Mouse (Mus musculus): ENCODE results near the gene Cxcl16. TPM values are rescaled to one million over a fixed set of nuclear protein-coding genes. Genes with fewer than 3 reads are reported as not detected.
A peak's percentile ranks its signal among the peaks of the same experiment; 100 is the strongest.

The Cxcl16 gene
- polyA plus RNA-seq, 1 experiment, result 2.6 TPM

- H3K4me1 ChIP-seq (ENCODE audit: control insufficient read depth, insufficient read depth, low read length), result no peaks in the 10 kb centered on the region
- WGBS, result 81% methylated on average over 5 of the region's 5 CpGs
These were observed 8.3 kb upstream of the Cxcl16 start for GRCm38 (mm10) chr11:70467902-70468619.

DNA sequence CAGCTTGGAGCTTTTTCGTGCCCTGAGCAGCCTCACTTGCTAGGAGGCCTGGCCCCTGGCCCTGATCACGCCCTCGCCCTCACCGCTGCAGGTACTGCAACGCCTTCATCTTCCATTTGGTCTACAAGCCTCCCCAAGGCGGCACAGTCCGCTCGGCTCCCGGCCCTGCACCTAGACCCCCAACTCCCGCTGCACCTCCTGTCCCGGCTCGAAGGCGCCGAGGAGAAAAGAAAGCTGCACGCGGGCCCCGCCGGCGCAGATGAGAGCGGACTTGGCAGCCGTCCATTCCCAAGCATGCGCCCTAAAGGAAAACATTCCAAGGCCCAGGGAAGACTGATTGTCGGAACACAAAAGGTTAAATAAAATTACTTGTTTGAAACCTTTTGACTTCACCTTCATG is 6.0 kb upstream of the Cxcl16 start:
- DNase-seq, result peak; percentile 19 to 35
- H3K27me3 ChIP-seq (ENCODE audit: control insufficient read depth, insufficient read depth, low read length), result no peaks in the 10 kb centered on the region
- no peaks in the 10 kb centered on the region for H3K4me1 ChIP-seq (ENCODE audit: control insufficient read depth, insufficient read depth, low read length)
- WGBS, result 7% methylated on average over 23 of the region's 23 CpGs
- no peak for TF ChIP-seq CTCF (IDR thresholded peaks at IDR 0.05; ENCODE audit: borderline replicate concordance, insufficient read depth, low read depth, low read length)
- no peak for TF ChIP-seq POLR2A (IDR thresholded peaks at IDR 0.05; ENCODE audit: borderline replicate concordance, insufficient read depth, low read length)
- peak overlapping the region; percentile 11 for H3K4me3 ChIP-seq (replicated peaks; ENCODE audit: insufficient read depth, low read depth, low read length)
- H3K27ac ChIP-seq (ENCODE audit: insufficient read depth, low read length), result no peak overlapping the region

More at GRCm38 (mm10) chr11:70467902-70468619, 8.3 kb upstream of the Cxcl16 start:
- Histone ChIP-seq H3K27me3 (ENCODE audit: control insufficient read depth, insufficient read depth, low read length) (no peaks in the 10 kb centered on the region), H3K4me3 (replicated peaks; ENCODE audit: insufficient read depth, low read depth, low read length) (no peak overlapping the region), H3K27ac (ENCODE audit: insufficient read depth, low read length) (no peak overlapping the region)
- no peak for DNase-seq
- TF ChIP-seq POLR2A (IDR thresholded peaks at IDR 0.05; ENCODE audit: borderline replicate concordance, insufficient read depth, low read length) (no peak), CTCF (IDR thresholded peaks at IDR 0.05; ENCODE audit: borderline replicate concordance, insufficient read depth, low read depth, low read length) (no peak)

DNA sequence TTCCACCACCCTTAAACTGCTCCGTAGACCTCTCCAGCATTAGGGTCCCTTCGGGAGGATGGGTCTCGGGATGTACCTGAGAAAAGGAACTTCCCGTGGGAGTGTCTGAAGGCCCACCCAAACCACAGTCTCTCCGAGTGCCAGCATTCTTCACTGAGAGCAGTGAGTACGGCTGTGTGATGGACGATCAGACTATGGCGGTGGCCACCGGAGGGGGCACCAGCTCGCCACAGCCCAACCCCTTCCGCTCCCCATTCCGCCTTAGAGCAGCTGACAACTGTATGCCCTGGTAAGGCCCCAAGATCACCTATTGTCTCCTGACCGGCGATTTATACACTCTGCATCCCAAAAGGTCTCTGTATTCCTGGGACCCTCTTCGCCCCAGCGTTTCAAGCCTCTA is 5.4 kb upstream of the Cxcl16 start:
- no peak for DNase-seq
- H3K27me3 ChIP-seq (ENCODE audit: control insufficient read depth, insufficient read depth, low read length), result no peaks in the 10 kb centered on the region
- 33% methylated on average over 16 of the region's 16 CpGs for WGBS
- no peak for TF ChIP-seq CTCF (IDR thresholded peaks at IDR 0.05; ENCODE audit: borderline replicate concordance, insufficient read depth, low read depth, low read length)
- no peak for TF ChIP-seq POLR2A (IDR thresholded peaks at IDR 0.05; ENCODE audit: borderline replicate concordance, insufficient read depth, low read length)
- H3K4me3 ChIP-seq (replicated peaks; ENCODE audit: insufficient read depth, low read depth, low read length), result no peak overlapping the region
- no peaks in the 10 kb centered on the region for H3K4me1 ChIP-seq (ENCODE audit: control insufficient read depth, insufficient read depth, low read length)
- H3K27ac ChIP-seq (ENCODE audit: insufficient read depth, low read length), result no peak overlapping the region

DNA sequence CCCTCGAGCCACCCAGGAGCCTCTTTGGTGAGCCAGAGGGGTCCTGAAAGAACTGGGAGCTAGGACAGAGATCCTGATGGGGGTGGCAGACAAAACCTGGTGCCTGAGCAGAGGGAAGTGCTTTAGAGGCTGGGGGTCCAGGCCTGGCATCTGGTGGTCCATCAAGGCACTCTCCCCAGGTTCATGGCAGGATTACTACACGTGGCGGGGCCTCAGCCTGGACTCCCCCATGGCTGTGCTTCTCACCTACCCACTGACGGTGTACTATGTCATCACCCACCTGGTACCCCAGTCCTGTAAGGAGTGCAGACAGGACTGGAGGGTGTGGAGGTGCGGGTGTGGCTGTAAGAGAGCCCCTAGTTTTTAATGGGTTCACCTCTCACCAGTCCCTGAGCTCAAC is 4.2 kb upstream of the Cxcl16 start:
- Histone ChIP-seq H3K27ac (ENCODE audit: insufficient read depth, low read length) (no peak overlapping the region), H3K27me3 (ENCODE audit: control insufficient read depth, insufficient read depth, low read length) (no peaks in the 10 kb centered on the region), H3K4me3 (replicated peaks; ENCODE audit: insufficient read depth, low read depth, low read length) (no peak overlapping the region), H3K4me1 (ENCODE audit: control insufficient read depth, insufficient read depth, low read length) (0 out of 2 replicates have a peak, but pooled peaks cover 3% of the 10 kb centered on the region)
- TF ChIP-seq POLR2A (IDR thresholded peaks at IDR 0.05; ENCODE audit: borderline replicate concordance, insufficient read depth, low read length) (no peak), CTCF (IDR thresholded peaks at IDR 0.05; ENCODE audit: borderline replicate concordance, insufficient read depth, low read depth, low read length) (no peak)
- 82% methylated on average over 5 of the region's 5 CpGs for WGBS
- DNase-seq, result no peak

GRCm38 (mm10) chr11:70458688-70459600 is 840 bp downstream of the Cxcl16 start, which contains the start of gene Zmynd15:
TSS of gene Zmynd15 (plus strand) at chr11:70459433.
- Histone ChIP-seq H3K27ac (ENCODE audit: insufficient read depth, low read length) (no peak within 1 kb of the TSS), H3K27me3 (ENCODE audit: control insufficient read depth, insufficient read depth, low read length) (no peaks in the 10 kb centered on the region), H3K4me3 (replicated peaks; ENCODE audit: insufficient read depth, low read depth, low read length) (peak within 1 kb of the TSS; percentile 60), H3K4me1 (ENCODE audit: control insufficient read depth, insufficient read depth, low read length) (peaks cover 3% of the 10 kb centered on the region; the same call in 1 of the 2 replicates)
- no peak for DNase-seq
- TF ChIP-seq CTCF (IDR thresholded peaks at IDR 0.05; ENCODE audit: borderline replicate concordance, insufficient read depth, low read depth, low read length) (no peak), POLR2A (IDR thresholded peaks at IDR 0.05; ENCODE audit: borderline replicate concordance, insufficient read depth, low read length) (no peak)
- WGBS, result 18% methylated on average over 32 of the region's 32 CpGs

- DNase-seq, result no peak
- WGBS, result 87% methylated on average over 9 of the region's 9 CpGs
- no peak for TF ChIP-seq CTCF (IDR thresholded peaks at IDR 0.05; ENCODE audit: borderline replicate concordance, insufficient read depth, low read depth, low read length)
- no peak for TF ChIP-seq POLR2A (IDR thresholded peaks at IDR 0.05; ENCODE audit: borderline replicate concordance, insufficient read depth, low read length)
- Histone ChIP-seq H3K27ac (ENCODE audit: insufficient read depth, low read length) (no peak overlapping the region), H3K4me1 (ENCODE audit: control insufficient read depth, insufficient read depth, low read length) (peaks cover 3% of the 10 kb centered on the region), H3K4me3 (replicated peaks; ENCODE audit: insufficient read depth, low read depth, low read length) (no peak overlapping the region), H3K27me3 (ENCODE audit: control insufficient read depth, insufficient read depth, low read length) (no peaks in the 10 kb centered on the region)
These were observed 6.3 kb downstream of the Cxcl16 start for GRCm38 (mm10) chr11:70453261-70454044.

GRCm38 (mm10) chr11:70451797-70452498 is 7.8 kb downstream of the Cxcl16 start, which contains the start of gene Med11:
TSS of gene Med11 (plus strand) at chr11:70451919.
- Histone ChIP-seq H3K4me3 (replicated peaks; ENCODE audit: insufficient read depth, low read depth, low read length) (peak within 1 kb of the TSS; percentile 91), H3K4me1 (ENCODE audit: control insufficient read depth, insufficient read depth, low read length) (peaks cover 3% of the 10 kb centered on the region), H3K27me3 (ENCODE audit: control insufficient read depth, insufficient read depth, low read length) (no peaks in the 10 kb centered on the region), H3K27ac (ENCODE audit: insufficient read depth, low read length) (peak within 1 kb of the TSS; percentile 84)
- TF ChIP-seq CTCF (IDR thresholded peaks at IDR 0.05; ENCODE audit: borderline replicate concordance, insufficient read depth, low read depth, low read length), result peak; percentile 89
- TF ChIP-seq POLR2A (IDR thresholded peaks at IDR 0.05; ENCODE audit: borderline replicate concordance, insufficient read depth, low read length), result peak; percentile 93
- peak; percentile 98 for DNase-seq
- under 1% methylated on average over 46 of the region's 46 CpGs for WGBS

Data from cerebellum, adult 2 months (tissue).